Comparison of ENCODE assay signal across 9 mouse cellular contexts in the genomic region with DNA sequence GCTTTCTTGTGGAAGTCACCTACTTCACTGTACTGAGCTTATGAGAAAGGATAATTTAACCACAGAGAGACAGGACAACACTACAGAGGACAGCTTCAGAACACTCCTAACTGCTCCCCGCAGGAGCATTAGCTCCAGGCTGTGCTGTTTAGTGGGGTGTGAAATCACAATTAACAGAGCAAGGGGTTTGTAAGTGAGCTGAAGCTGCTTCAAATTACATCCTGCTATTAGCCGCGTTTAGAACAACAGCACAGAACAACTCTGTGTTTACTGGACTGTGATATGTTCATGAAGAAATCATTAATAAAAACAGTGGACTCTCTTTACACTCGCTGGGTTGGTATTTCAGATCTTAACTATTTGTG.
A peak's percentile ranks its signal among the peaks of the same experiment; 100 is the strongest.
DNase-seq lines count a peak whose midpoint lies in the region; ATAC-seq and TF ChIP-seq lines count a peak whose summit lies in the region.
"Had no signal": no experiment of that assay in that cellular context is flagged by ENCODE, and none has a peak within 500 bp of the region (broad histone marks: within the 10 kb centered on the region; RNA-seq: fewer than 3 reads in every experiment).

No protein-coding gene starts in this region.

- TF ChIP-seq CTCF in kidney, adult 2 months (conservative IDR thresholded peaks at IDR 0.05; ENCODE audit: insufficient read depth, insufficient read length, low read depth, low read length), result no peak
- no peak for TF ChIP-seq CTCF in midbrain, postnatal 0 days (IDR thresholded peaks at IDR 0.05)

- peak; percentile 78 for ATAC-seq in hindbrain, embryonic 11.5 days (ENCODE audit: low FRiP score)
- peak; percentile 41; the same call in 1 of the 2 replicates for ATAC-seq in midbrain, postnatal 0 days (ENCODE audit: low FRiP score)

- no peak overlapping the region for H3K4me3 ChIP-seq in kidney, adult 2 months (ENCODE audit: insufficient read depth, low read depth, low read length)
- H3K4me3 ChIP-seq in hindbrain, embryonic 11.5 days (ENCODE audit: low read depth, low read length), result no peak overlapping the region
- H3K4me3 ChIP-seq in midbrain, postnatal 0 days (ENCODE audit: low read depth, low read length), result no peak overlapping the region
- H3K4me3 ChIP-seq: erythroblast, embryonic 14.5 days had no signal

- no peak overlapping the region for H3K9ac ChIP-seq in hindbrain, embryonic 11.5 days (ENCODE audit: low read depth, low read length)
- H3K9ac ChIP-seq in midbrain, postnatal 0 days (replicated peaks; ENCODE audit: low read length, poor library complexity, severe bottlenecking), result no peak overlapping the region

- TF ChIP-seq POLR2A in kidney, adult 2 months (IDR thresholded peaks at IDR 0.05; ENCODE audit: low read depth, low read length), result no peak

- no peak overlapping the region for H3K27ac ChIP-seq in kidney, adult 2 months (ENCODE audit: insufficient read depth, low read depth, low read length)
- H3K27ac ChIP-seq in hindbrain, embryonic 11.5 days (ENCODE audit: low read depth, low read length), result no peak overlapping the region
- H3K27ac ChIP-seq in midbrain, postnatal 0 days (ENCODE audit: low read depth, low read length), result no peak overlapping the region

- H3K36me3 ChIP-seq in kidney, adult 2 months (ENCODE audit: control insufficient read depth, insufficient read depth, low read length), result no peaks in the 10 kb centered on the region
- H3K36me3 ChIP-seq in hindbrain, embryonic 11.5 days (ENCODE audit: control insufficient read depth, insufficient read depth, low read length), result no peaks in the 10 kb centered on the region
- H3K36me3 ChIP-seq in midbrain, postnatal 0 days (ENCODE audit: insufficient read depth, low read length), result no peaks in the 10 kb centered on the region

- no peaks in the 10 kb centered on the region for H3K4me1 ChIP-seq in kidney, adult 2 months (ENCODE audit: control insufficient read depth, insufficient read depth, low read length)
- no peaks in the 10 kb centered on the region for H3K4me1 ChIP-seq in hindbrain, embryonic 11.5 days (replicated peaks; ENCODE audit: control insufficient read depth, insufficient read depth, low read length)
- no peaks in the 10 kb centered on the region for H3K4me1 ChIP-seq in midbrain, postnatal 0 days (ENCODE audit: insufficient read depth, low read length)

- DNase-seq in kidney, adult 2 months, result peak; percentile 1
- no peak for DNase-seq in kidney, postnatal 10 days
- DNase-seq in cerebellum, postnatal 10 days, result peak; percentile 42 to 62
- no peak for DNase-seq in hindbrain, embryonic 11.5 days (ENCODE audit: low spot score)
- DNase-seq in midbrain, postnatal 0 days (ENCODE audit: low spot score), result peak; percentile 79
- no peak for DNase-seq in right cerebral cortex, postnatal 36 days (ENCODE audit: low spot score in 2 of 2)
- DNase-seq in spleen, adult 18-20 months, result no peak
- DNase-seq in testis, postnatal 10 days (ENCODE audit: low spot score), result no peak

- H3K27me3 ChIP-seq in kidney, adult 2 months (replicated peaks; ENCODE audit: control insufficient read depth, insufficient read depth, low read length), result no peaks in the 10 kb centered on the region
- no peaks in the 10 kb centered on the region for H3K27me3 ChIP-seq in hindbrain, embryonic 11.5 days (ENCODE audit: control insufficient read depth, insufficient read depth, low read length)
- H3K27me3 ChIP-seq in midbrain, postnatal 0 days (ENCODE audit: insufficient read depth, low read length), result no peaks in the 10 kb centered on the region

- WGBS in kidney, adult 2 months, result 6% methylated on average over 4 of the region's 4 CpGs
- 10% methylated on average over 4 of the region's 4 CpGs for WGBS in hindbrain, embryonic 11.5 days
- 5% methylated on average over 4 of the region's 4 CpGs for WGBS in midbrain, postnatal 0 days

- H3K4me2 ChIP-seq in hindbrain, embryonic 11.5 days (replicated peaks; ENCODE audit: low read depth, low read length), result no peak overlapping the region
- no peak overlapping the region for H3K4me2 ChIP-seq in midbrain, postnatal 0 days (ENCODE audit: low read depth, low read length, poor library complexity, severe bottlenecking)

- H3K9me3 ChIP-seq in hindbrain, embryonic 11.5 days (ENCODE audit: control insufficient read depth, low read length), result no peaks in the 10 kb centered on the region
- H3K9me3 ChIP-seq in midbrain, postnatal 0 days (ENCODE audit: low read length), result no peaks in the 10 kb centered on the region

Comparison
In these comparisons a context has a peak if more than half of its experiments do, and no peak if none do; other contexts are left out.
1. DNase-seq: peak in kidney, adult 2 months (single experiment), cerebellum, postnatal 10 days (2 of 2) and midbrain, postnatal 0 days (single experiment); none in kidney, postnatal 10 days (single experiment), hindbrain, embryonic 11.5 days (single experiment), right cerebral cortex, postnatal 36 days (0 of 2), spleen, adult 18-20 months (0 of 2) and testis, postnatal 10 days (single experiment).